Mouse (Mus musculus): ENCODE measurements around the gene Psmd5. TPM values are rescaled to one million over a fixed set of nuclear protein-coding genes. Genes with fewer than 3 reads are reported as not detected.

Psmd5 gene
- polyA plus RNA-seq, 1 experiment from 2014 or later = 117 TPM

- no peaks in the 10 kb centered on the region for H3K36me3 ChIP-seq (ENCODE audit: insufficient read depth)
- no peaks in the 10 kb centered on the region for H3K4me1 ChIP-seq (ENCODE audit: insufficient read depth)
- no peak overlapping the region for H3K4me2 ChIP-seq
- 0 out of 2 replicates have a peak, but pooled peaks cover 1% of the 10 kb centered on the region for H3K27me3 ChIP-seq (ENCODE audit: insufficient read depth, low read length)
- no peak overlapping the region for H3K4me3 ChIP-seq (ENCODE audit: low read depth, low read length)
- DNase-seq = no peak
- no peak overlapping the region for H3K9ac ChIP-seq
- H3K9me3 ChIP-seq (ENCODE audit: low read depth, low read length) = no peaks in the 10 kb centered on the region
- ATAC-seq (ENCODE audit: insufficient read depth) = no peak
- TF ChIP-seq CTCF (IDR thresholded peaks at IDR 0.05; ENCODE audit: low read depth) = no peak
- H3K27ac ChIP-seq (ENCODE audit: low read depth) = no peak overlapping the region
- 86% methylated on average over 10 of the region's 10 CpGs for WGBS
Observed at GRCm38 (mm10) chr2:34880054-34880453, 5.3 kb upstream of the Psmd5 start.

GRCm38 (mm10) chr2:34874271-34874670 is 497 bp downstream of the Psmd5 start, which contains the start of gene Cutal:
TSS of gene Cutal (plus strand) at chr2:34874396.
- 5% methylated on average over 14 of the region's 14 CpGs for WGBS
- peak within 1 kb of the TSS; percentile 49 for H3K4me2 ChIP-seq
- H3K4me1 ChIP-seq (ENCODE audit: insufficient read depth) = peaks cover 8% of the 10 kb centered on the region; the same call in 1 of the 2 replicates
- no peak within 1 kb of the TSS for H3K27ac ChIP-seq (ENCODE audit: low read depth)
- peak within 1 kb of the TSS; percentile 8; the same call in 1 of the 2 replicates for H3K4me3 ChIP-seq (ENCODE audit: low read depth, low read length)
- no peaks in the 10 kb centered on the region for H3K36me3 ChIP-seq (ENCODE audit: insufficient read depth)
- ATAC-seq (ENCODE audit: insufficient read depth) (no peak), DNase-seq (peak; percentile 15)
- TF ChIP-seq CTCF (IDR thresholded peaks at IDR 0.05; ENCODE audit: low read depth) = no peak
- H3K9ac ChIP-seq = no peak within 1 kb of the TSS
- H3K27me3 ChIP-seq (ENCODE audit: insufficient read depth, low read length) = 0 out of 2 replicates have a peak, but pooled peaks cover 9% of the 10 kb centered on the region
- no peaks in the 10 kb centered on the region for H3K9me3 ChIP-seq (ENCODE audit: low read depth, low read length)

GRCm38 (mm10) chr2:34870520-34871474 is 4.0 kb downstream of the Psmd5 start:
- H3K9ac ChIP-seq = peak overlapping the region; percentile 93
- H3K27me3 ChIP-seq (ENCODE audit: insufficient read depth, low read length) = 0 out of 2 replicates have a peak, but pooled peaks cover 9% of the 10 kb centered on the region
- peak overlapping the region; percentile 90 for H3K27ac ChIP-seq (ENCODE audit: low read depth)
- H3K9me3 ChIP-seq (ENCODE audit: low read depth, low read length) = no peaks in the 10 kb centered on the region
- TF ChIP-seq CTCF (IDR thresholded peaks at IDR 0.05; ENCODE audit: low read depth) = no peak
- peak overlapping the region; percentile 73 for H3K4me2 ChIP-seq
- under 1% methylated on average over 64 of the region's 67 CpGs for WGBS
- H3K4me1 ChIP-seq (ENCODE audit: insufficient read depth) = peaks cover 10% of the 10 kb centered on the region; the same call in 1 of the 2 replicates
- peak; percentile 100 for DNase-seq
- H3K36me3 ChIP-seq (ENCODE audit: insufficient read depth) = peaks cover 2% of the 10 kb centered on the region
- ATAC-seq (ENCODE audit: insufficient read depth) = peak; percentile 97
- peak overlapping the region; percentile 95 for H3K4me3 ChIP-seq (ENCODE audit: low read depth, low read length)

DNA sequence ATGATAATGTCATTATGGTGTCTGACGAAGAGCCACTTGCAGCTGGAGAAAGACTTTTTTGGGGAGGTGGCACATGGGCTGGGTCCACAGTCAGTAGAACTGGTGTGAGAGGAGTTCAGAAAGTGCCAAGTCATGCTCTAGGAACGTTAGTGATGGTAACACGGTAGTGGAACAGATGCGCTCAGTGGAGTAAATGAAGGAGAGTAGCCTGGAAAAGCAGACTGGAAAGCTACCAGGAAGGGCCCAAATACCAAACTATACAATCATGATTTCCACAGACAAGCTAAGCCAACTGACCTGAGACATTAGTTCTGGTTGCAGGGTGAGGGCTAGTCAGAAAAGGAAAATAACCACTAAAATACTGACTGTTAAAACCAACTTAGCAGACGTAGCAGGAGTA is 5.1 kb downstream of the Psmd5 start:
- 31% methylated on average over 5 of the region's 5 CpGs for WGBS
- no peaks in the 10 kb centered on the region for H3K9me3 ChIP-seq (ENCODE audit: low read depth, low read length)
- DNase-seq = peak; percentile 19
- H3K4me2 ChIP-seq = peak overlapping the region; percentile 73
- H3K27ac ChIP-seq (ENCODE audit: low read depth) = peak overlapping the region; percentile 3; the same call in 1 of the 2 replicates
- H3K4me3 ChIP-seq (ENCODE audit: low read depth, low read length) = peak overlapping the region; percentile 95
- H3K27me3 ChIP-seq (ENCODE audit: insufficient read depth, low read length) = 0 out of 2 replicates have a peak, but pooled peaks cover 5% of the 10 kb centered on the region
- peaks cover 13% of the 10 kb centered on the region for H3K36me3 ChIP-seq (ENCODE audit: insufficient read depth)
- H3K4me1 ChIP-seq (ENCODE audit: insufficient read depth) = peaks cover 10% of the 10 kb centered on the region; the same call in 1 of the 2 replicates
- no peak for TF ChIP-seq CTCF (IDR thresholded peaks at IDR 0.05; ENCODE audit: low read depth)
- no peak for ATAC-seq (ENCODE audit: insufficient read depth)
- peak overlapping the region; percentile 93 for H3K9ac ChIP-seq

DNA sequence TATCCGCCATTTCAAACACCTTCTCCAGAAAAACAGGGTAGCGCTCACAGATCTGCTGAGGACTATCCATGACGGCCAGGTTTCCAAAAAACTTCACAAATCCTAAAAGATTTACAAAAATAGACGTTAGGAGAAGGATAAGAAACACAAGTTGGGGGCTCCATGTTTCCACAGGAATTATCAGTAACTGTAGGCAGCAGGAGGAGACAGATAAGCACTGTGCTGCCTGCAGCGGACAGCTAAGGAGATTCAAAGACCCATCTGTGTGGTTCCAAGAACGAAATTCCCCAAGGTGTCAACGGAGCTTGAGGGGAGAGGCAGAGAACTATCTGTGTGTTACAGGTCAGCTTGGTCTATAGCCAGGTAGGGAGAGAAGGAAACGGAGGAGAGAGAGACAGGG is 17.0 kb downstream of the Psmd5 start:
- Histone ChIP-seq H3K4me2 (no peak overlapping the region), H3K9ac (no peak overlapping the region), H3K4me1 (ENCODE audit: insufficient read depth) (no peaks in the 10 kb centered on the region), H3K27ac (ENCODE audit: low read depth) (no peak overlapping the region), H3K4me3 (ENCODE audit: low read depth, low read length) (no peak overlapping the region), H3K9me3 (ENCODE audit: low read depth, low read length) (no peaks in the 10 kb centered on the region), H3K27me3 (ENCODE audit: insufficient read depth, low read length) (no peaks in the 10 kb centered on the region), H3K36me3 (ENCODE audit: insufficient read depth) (peaks cover 90% of the 10 kb centered on the region)
- WGBS = 90% methylated on average over 8 of the region's 8 CpGs
- TF ChIP-seq CTCF (IDR thresholded peaks at IDR 0.05; ENCODE audit: low read depth) = no peak
- ATAC-seq (ENCODE audit: insufficient read depth) (no peak), DNase-seq (no peak)

GRCm38 (mm10) chr2:34855265-34855664 is 19.5 kb downstream of the Psmd5 start:
- no peak for ATAC-seq (ENCODE audit: insufficient read depth)
- H3K4me2 ChIP-seq = no peak overlapping the region
- no peak for DNase-seq
- TF ChIP-seq CTCF (IDR thresholded peaks at IDR 0.05; ENCODE audit: low read depth) = peak; percentile 42
- 88% methylated on average over 4 of the region's 4 CpGs for WGBS
- H3K4me1 ChIP-seq (ENCODE audit: insufficient read depth) = no peaks in the 10 kb centered on the region
- no peaks in the 10 kb centered on the region for H3K9me3 ChIP-seq (ENCODE audit: low read depth, low read length)
- peaks cover 92% of the 10 kb centered on the region for H3K36me3 ChIP-seq (ENCODE audit: insufficient read depth)
- H3K9ac ChIP-seq = no peak overlapping the region
- H3K4me3 ChIP-seq (ENCODE audit: low read depth, low read length) = no peak overlapping the region
- no peaks in the 10 kb centered on the region for H3K27me3 ChIP-seq (ENCODE audit: insufficient read depth, low read length)
- H3K27ac ChIP-seq (ENCODE audit: low read depth) = no peak overlapping the region

GRCm38 (mm10) chr2:34847702-34848101 is 27.1 kb downstream of the Psmd5 start:
- Histone ChIP-seq H3K4me2 (no peak overlapping the region), H3K9me3 (ENCODE audit: low read depth, low read length) (no peaks in the 10 kb centered on the region), H3K4me1 (ENCODE audit: insufficient read depth) (no peaks in the 10 kb centered on the region), H3K27me3 (ENCODE audit: insufficient read depth, low read length) (no peaks in the 10 kb centered on the region), H3K36me3 (ENCODE audit: insufficient read depth) (peaks cover 29% of the 10 kb centered on the region), H3K27ac (ENCODE audit: low read depth) (no peak overlapping the region), H3K4me3 (ENCODE audit: low read depth, low read length) (no peak overlapping the region), H3K9ac (no peak overlapping the region)
- WGBS = 75% methylated on average over 1 of the region's 1 CpGs
- TF ChIP-seq CTCF (IDR thresholded peaks at IDR 0.05; ENCODE audit: low read depth) = no peak
- no peak for DNase-seq
- no peak for ATAC-seq (ENCODE audit: insufficient read depth)
